Mouse (Mus musculus) brain, embryonic 14.5 days (tissue): ENCODE data around the gene Map2k2.

ENCODE experiments used
- CTCF ChIP-seq: fragments of 200-500 bp; IDR thresholded peaks from 2 replicates; pipeline ENCODE4 v1.5.1; 2012; ENCODE audit warnings: inconsistent platforms, mild to moderate bottlenecking, moderate library complexity, borderline replicate concordance; ENCODE audit not compliant: insufficient read depth, insufficient read length; ENCODE audit errors: extremely low read depth
- POLR2A ChIP-seq: fragments of 200-500 bp; IDR thresholded peaks from 2 replicates; pipeline ENCODE4 v1.6.1; 2012; ENCODE audit warnings: mild to moderate bottlenecking, inconsistent platforms, borderline replicate concordance; ENCODE audit not compliant: poor library complexity, insufficient read depth, insufficient read length, severe bottlenecking; ENCODE audit errors: extremely low read depth

- no peak for TF ChIP-seq CTCF
- TF ChIP-seq POLR2A = no peak
Measured at GRCm38 (mm10) chr10:81143157-81143633, 37.5 kb downstream of the Map2k2 start.
